Mouse (Mus musculus): ENCODE results near the gene Myo5c. TPM values are rescaled to one million over a fixed set of nuclear protein-coding genes. Genes with fewer than 3 reads are reported as not detected.

Myo5c gene
- 0.61 TPM for polyA plus RNA-seq (2017; shearing (Covaris generic))

DNA sequence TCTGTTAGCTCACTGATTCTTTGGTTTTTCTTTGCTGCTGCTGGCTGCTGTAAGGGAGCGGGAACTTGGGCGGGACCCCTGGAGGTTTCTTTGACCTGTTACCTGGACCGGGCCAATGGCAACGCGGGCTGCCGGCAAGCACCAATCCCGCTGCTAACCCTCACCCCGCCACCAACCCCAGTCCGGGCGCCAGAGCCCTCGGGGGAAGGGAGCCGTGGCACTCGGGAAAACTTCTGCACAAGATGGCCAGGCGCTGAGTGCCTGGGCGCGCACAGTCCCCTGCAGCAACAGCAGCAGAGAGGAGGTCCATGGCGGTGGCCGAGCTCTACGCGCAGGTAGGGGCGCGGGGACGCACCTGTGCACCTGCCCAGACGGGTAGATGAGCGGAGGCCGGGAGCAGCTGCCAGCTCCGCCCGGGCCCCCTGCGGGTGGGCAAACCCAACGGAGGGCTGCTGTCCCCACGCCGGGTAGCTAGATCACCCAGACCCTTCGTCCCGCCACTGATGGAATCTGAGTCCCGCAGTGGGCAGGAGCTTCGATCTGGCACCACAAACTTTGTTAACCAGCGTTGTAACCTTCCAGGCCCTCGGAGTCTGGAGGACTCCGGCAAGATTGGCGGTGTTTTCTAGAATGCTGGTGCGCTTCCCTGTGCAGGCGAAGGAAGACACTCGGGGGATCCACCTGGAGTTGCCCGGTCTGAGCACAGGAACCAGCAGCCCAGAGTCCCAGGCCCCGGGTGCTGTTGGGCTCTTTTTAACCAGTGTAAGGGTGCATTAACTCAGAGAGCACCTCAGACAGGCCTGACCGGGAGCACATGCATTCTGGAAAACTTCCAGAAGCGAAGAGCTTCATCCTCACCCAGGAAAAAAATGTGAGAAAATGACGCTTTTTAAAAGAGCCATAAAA, at the start of gene Myo5c:
Gene Myo5c, plus strand, starts transcription at position 180 of the 906 bp plus-strand sequence.

DNA sequence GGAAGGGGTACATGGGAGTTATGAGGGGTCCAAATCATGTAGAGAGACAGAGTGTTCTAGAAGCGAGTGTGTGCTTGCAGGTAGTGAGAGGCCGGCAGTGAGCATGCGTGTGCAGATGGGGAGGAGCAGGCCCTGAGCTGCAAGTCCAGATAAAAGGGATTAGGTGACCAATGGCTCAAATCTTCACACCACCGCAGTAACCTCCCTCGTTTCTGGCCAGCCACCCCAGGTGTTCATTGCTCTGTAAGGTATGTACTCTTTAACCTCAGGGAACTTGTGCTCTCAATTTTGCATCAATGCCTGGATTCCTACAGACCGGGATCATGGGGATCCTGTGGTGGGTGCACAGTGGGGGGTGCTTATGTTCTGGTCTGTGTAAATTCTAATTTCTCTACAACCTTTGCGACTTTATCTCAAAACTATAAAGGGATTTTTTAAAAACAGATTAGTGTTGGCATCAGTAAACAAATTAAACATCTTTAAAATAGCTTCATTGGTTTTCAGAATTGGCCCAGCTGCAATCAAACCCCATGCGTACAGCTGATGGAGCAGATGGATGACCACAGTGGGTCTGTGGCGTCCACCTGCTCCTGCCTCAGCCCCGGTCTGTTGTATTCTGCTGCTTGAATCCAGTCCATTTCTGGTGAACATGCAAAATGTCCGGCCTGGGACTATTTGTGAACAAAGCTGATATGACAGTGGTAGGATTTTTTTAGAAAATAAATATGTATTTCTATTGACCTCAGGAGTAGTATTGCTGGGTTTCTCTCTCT, 74.5 kb downstream of the Myo5c start, which contains the start of gene Gnb5:
Gene Gnb5, plus strand, starts transcription at position 163 of the 773 bp plus-strand sequence.

DNA sequence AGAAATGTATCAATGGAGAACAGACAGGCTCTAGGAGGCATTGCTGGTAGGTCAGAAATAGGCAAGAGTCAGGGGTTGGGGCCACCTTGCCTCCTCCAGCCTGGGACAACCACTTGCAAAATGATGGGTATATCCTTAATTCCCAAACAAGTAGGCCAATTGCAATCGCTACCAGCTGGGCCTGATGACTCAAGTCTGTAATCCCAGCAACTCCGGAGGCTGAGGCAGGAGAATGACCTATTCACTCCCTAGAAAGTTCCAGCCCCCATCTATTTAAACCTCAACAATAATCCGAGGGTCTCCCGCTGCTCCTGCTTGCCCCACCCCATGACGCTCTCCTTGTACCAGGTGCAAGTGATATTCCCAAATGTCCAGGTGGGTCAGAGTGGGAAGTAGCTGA, 115.6 kb downstream of the Myo5c start, which contains the start of gene Bcl2l10:
Gene Bcl2l10, plus strand, starts transcription at position 301 of the 400 bp plus-strand sequence.

Other genes with a start within 250 kb of the Myo5c start
- 314 TPM for gene Arpp19, start 194.4 kb upstream of the Myo5c start, polyA plus RNA-seq (2017; shearing (Covaris generic))
- 6.0 TPM for gene Myo5a, start 161.0 kb upstream of the Myo5c start, polyA plus RNA-seq (2017; shearing (Covaris generic))
- 9.6 TPM for gene Gnb5, start 74.3 kb downstream of the Myo5c start, polyA plus RNA-seq (2017; shearing (Covaris generic))
- not detected for gene Bcl2l10, start 115.7 kb downstream of the Myo5c start, polyA plus RNA-seq (2017; shearing (Covaris generic))
- 55.5 TPM for gene Mapk6, start 178.0 kb downstream of the Myo5c start, polyA plus RNA-seq (2017; shearing (Covaris generic))
- 34.0 TPM for gene Leo1, start 209.5 kb downstream of the Myo5c start, polyA plus RNA-seq (2017; shearing (Covaris generic))

Measured in CD4-positive, CD25-positive, alpha-beta regulatory T cell, adult 9 weeks (primary cell).